Mouse (Mus musculus) kidney, postnatal 0 days (tissue): ENCODE data around the gene Lrsam1. TPM values are rescaled to one million over a fixed set of nuclear protein-coding genes. Genes with fewer than 3 reads are reported as not detected.

Experiments used
- ATAC-seq: fragments of 200-750 bp; cut with Nextera tagmentation; replicated peaks from 2 replicates; pipeline ENCODE4 v1.8.0; 2017; ENCODE audit warnings: low read depth, moderate number of reproducible peaks, moderate TSS enrichment, moderate library complexity; ENCODE audit not compliant: low FRiP score
- DNase-seq: peaks from one replicate; pipeline ENCODE4 v3.0.0-alpha.2; 2016; ENCODE audit warnings: low spot score
- H3K27ac ChIP-seq: fragments of 300-500 bp; sonication (generic); 2 replicates; pipeline ENCODE4 v1.5.1; 2014; ENCODE audit warnings: mild to moderate bottlenecking
- H3K27me3 ChIP-seq: fragments of 300-500 bp; sonication (generic); 2 replicates; pipeline ENCODE4 v1.6.1; 2014; ENCODE audit warnings: low read length, mixed read lengths; ENCODE audit not compliant: insufficient read depth
- H3K36me3 ChIP-seq: fragments of 300-500 bp; sonication (generic); 2 replicates; pipeline ENCODE4 v1.6.1; 2014; ENCODE audit warnings: low read length, mixed read lengths; ENCODE audit not compliant: insufficient read depth
- H3K4me1 ChIP-seq: fragments of 300-500 bp; sonication (generic); replicated peaks from 2 replicates; pipeline ENCODE4 v1.6.1; 2014; ENCODE audit warnings: antibody characterized with exemption, low read length, mixed read lengths; ENCODE audit not compliant: insufficient read depth
- H3K4me2 ChIP-seq: fragments of 300-500 bp; sonication (generic); 2 replicates; pipeline ENCODE4 v1.6.1; 2014; ENCODE audit warnings: mild to moderate bottlenecking, low read length, moderate library complexity, mixed read lengths
- H3K4me3 ChIP-seq: fragments of 300-500 bp; sonication (generic); replicated peaks from 2 replicates; pipeline ENCODE4 v1.5.1; 2014; ENCODE audit warnings: low read depth, low read length
- H3K9ac ChIP-seq: fragments of 300-500 bp; sonication (generic); 2 replicates; pipeline ENCODE4 v1.6.1; 2014; ENCODE audit warnings: low read depth, low read length
- H3K9me3 ChIP-seq: fragments of 300-500 bp; sonication (generic); replicated peaks from 2 replicates; pipeline ENCODE4 v1.6.1; 2016; ENCODE audit warnings: low read length, inconsistent platforms, mixed read lengths
- CTCF ChIP-seq: IDR thresholded peaks from 2 replicates; pipeline ENCODE4 v1.5.1; 2016; ENCODE audit warnings: antibody characterized with exemption, low read depth, mild to moderate bottlenecking, moderate library complexity
- WGBS: fragments of 180-500 bp; shearing (Covaris S2); extraction: QIAGEN DNeasy Blood & Tissue Kit; methylation state at CpG from one replicate; pipeline ENCODE4 v1.1.7; 2014; 5-methylcytosine and 5-hydroxymethylcytosine counted together
- polyA plus RNA-seq: library from polyadenylated mRNA; unstranded; fragments of >200 nt; fragmentation: Nextera tagmentation; extraction: Ambion mirVana; gene quantifications from 2 replicates; pipeline ENCODE4 v1.2.1, GENCODE M21; 2015

Lrsam1 gene
- polyA plus RNA-seq, 1 experiment from 2014 or later, result 9.0 TPM

DNA sequence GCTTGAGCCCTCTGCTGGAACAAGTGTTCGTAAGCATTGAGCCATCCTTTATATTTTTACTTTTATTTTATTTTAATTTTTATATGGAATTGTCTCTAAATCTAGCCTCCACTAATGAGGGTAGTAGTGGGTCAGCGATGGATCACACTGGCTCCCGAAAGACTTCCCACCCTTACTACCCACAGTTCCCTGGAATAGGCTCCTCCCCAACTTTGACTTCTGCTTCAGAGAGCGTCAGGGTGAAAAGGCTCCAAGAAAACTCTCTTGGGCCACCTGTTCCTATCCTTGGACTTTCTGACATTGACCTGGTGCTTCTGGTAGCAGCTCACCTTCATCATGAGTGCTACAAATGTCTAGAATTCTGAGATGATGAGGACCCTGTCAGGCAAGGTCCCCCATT lies 21.3 kb upstream of the Lrsam1 start:
- peak overlapping the region; percentile 13; the same call in 1 of the 2 replicates for H3K27ac ChIP-seq

DNA sequence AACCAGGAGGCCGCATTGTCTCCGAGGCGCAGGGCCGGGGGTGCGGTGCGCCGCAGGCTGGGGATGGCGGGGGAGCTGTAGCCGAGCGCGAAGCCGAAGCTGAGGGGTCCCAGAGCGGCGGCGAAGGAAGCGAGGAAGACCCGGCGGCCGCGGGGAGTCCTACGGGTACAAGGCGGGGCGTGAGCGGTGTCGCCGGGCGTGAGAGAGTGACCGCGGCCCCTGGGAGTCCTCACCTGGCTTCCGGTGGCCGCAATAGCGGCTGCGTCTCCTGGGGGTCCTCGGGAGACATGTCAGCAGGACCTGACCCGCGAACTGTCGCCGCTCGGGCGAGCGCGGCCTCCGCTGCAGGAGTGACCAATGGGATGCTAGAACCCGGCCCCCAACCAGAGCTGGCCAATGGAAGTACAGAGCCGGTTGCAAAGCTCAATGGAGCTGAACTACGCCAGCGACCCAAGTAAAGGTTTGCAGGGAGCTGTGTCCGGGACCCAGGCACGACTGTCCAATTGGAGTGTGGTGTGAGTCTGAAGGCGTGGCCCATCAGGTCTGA lies 20.4 kb upstream of the Lrsam1 start, which contains the start of gene Slc2a8:
Slc2a8 (minus strand) TSS at position 359 of the 547 bp plus-strand sequence.
- DNase-seq (peak; percentile 98), ATAC-seq (peak; percentile 97)
- Histone ChIP-seq H3K27me3 (no peaks in the 10 kb centered on the region), H3K4me1 (peaks cover 9% of the 10 kb centered on the region; the same call in 1 of the 2 replicates), H3K4me2 (peak within 1 kb of the TSS; percentile 83), H3K36me3 (no peaks in the 10 kb centered on the region), H3K4me3 (peak within 1 kb of the TSS; percentile 67), H3K27ac (peak within 1 kb of the TSS; percentile 72), H3K9ac (peak within 1 kb of the TSS; percentile 69), H3K9me3 (no peaks in the 10 kb centered on the region)
- under 1% methylated on average over 46 of the region's 50 CpGs for whole genome bisulfite sequencing
- no peak for TF ChIP-seq CTCF

More for the DNA sequence above, 21.3 kb upstream of the Lrsam1 start:
- no peak for TF ChIP-seq CTCF
- Histone ChIP-seq H3K4me1 (peaks cover 9% of the 10 kb centered on the region; the same call in 1 of the 2 replicates), H3K4me3 (peak overlapping the region; percentile 67), H3K27me3 (no peaks in the 10 kb centered on the region), H3K9me3 (no peaks in the 10 kb centered on the region), H3K4me2 (peak overlapping the region; percentile 83), H3K9ac (no peak overlapping the region), H3K36me3 (no peaks in the 10 kb centered on the region)
- DNase-seq, result peak; percentile 53
- ATAC-seq, result no peak
- 4% methylated on average over 4 of the region's 4 CpGs for WGBS

DNA sequence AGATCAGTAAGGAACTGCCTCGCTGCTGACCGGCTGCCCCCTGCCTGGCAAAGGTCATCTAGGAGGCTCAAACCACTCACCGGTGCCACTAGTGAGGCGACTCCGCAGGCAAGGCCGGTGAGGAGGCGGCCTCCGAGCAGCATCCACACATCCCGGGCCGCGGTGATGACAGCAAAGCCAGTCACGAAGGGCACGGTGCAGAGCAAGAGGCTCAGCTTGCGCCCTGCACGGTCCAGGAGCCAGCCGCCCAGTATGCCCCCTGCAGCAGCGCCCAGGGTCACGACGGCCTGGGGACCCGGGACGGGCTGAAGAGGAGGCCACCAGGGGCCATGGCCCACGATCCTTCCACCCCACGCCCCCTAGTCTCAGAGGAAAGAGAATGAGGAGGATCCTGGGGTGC lies 19.9 kb upstream of the Lrsam1 start:
- H3K4me2 ChIP-seq, result peak overlapping the region; percentile 83
- H3K4me3 ChIP-seq, result peak overlapping the region; percentile 67
- DNase-seq, result no peak
- WGBS, result under 1% methylated on average over 23 of the region's 23 CpGs
- H3K27me3 ChIP-seq, result no peaks in the 10 kb centered on the region
- H3K4me1 ChIP-seq, result peaks cover 9% of the 10 kb centered on the region; the same call in 1 of the 2 replicates
- H3K9ac ChIP-seq, result peak overlapping the region; percentile 69
- no peak for TF ChIP-seq CTCF
- H3K27ac ChIP-seq, result peak overlapping the region; percentile 72; the same call in 1 of the 2 replicates
- H3K36me3 ChIP-seq, result no peaks in the 10 kb centered on the region
- ATAC-seq, result peak; percentile 35; the same call in 1 of the 2 replicates
- H3K9me3 ChIP-seq, result no peaks in the 10 kb centered on the region

DNA sequence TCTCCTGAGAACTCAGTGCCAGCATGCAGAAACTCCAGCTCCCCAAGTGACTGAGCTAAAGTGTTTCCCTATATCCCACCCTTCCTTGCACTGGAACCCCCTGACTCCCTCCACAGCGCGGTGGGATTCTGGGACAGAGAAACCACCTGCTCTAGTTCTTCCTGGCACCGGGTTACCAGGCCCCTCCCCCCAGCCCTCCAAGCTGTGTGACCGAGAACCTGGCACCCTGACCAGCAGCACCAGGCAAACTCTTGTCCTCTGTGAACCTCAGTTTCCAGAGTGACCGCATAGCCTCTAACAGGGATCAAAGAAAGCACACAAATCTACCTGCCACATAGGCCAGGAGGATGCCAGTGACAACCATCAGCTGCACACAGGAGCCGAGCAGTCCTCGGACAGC lies 18.3 kb upstream of the Lrsam1 start:
- Histone ChIP-seq H3K4me3 (no peak overlapping the region), H3K27ac (no peak overlapping the region), H3K9me3 (no peaks in the 10 kb centered on the region), H3K4me1 (peaks cover 9% of the 10 kb centered on the region; the same call in 1 of the 2 replicates), H3K4me2 (no peak overlapping the region), H3K27me3 (no peaks in the 10 kb centered on the region), H3K36me3 (peaks cover 10% of the 10 kb centered on the region; the same call in 1 of the 2 replicates), H3K9ac (no peak overlapping the region)
- WGBS, result 82% methylated on average over 7 of the region's 7 CpGs
- no peak for ATAC-seq
- DNase-seq, result no peak
- TF ChIP-seq CTCF, result no peak

GRCm38 (mm10) chr2:32978675-32979074 lies 17.3 kb upstream of the Lrsam1 start:
- Histone ChIP-seq H3K27ac (no peak overlapping the region), H3K9ac (no peak overlapping the region), H3K4me3 (no peak overlapping the region), H3K36me3 (peaks cover 15% of the 10 kb centered on the region; the same call in 1 of the 2 replicates), H3K27me3 (no peaks in the 10 kb centered on the region), H3K4me1 (peaks cover 9% of the 10 kb centered on the region; the same call in 1 of the 2 replicates), H3K4me2 (no peak overlapping the region), H3K9me3 (no peaks in the 10 kb centered on the region)
- DNase-seq (no peak), ATAC-seq (no peak)
- WGBS, result 80% methylated on average over 3 of the region's 3 CpGs
- TF ChIP-seq CTCF, result no peak

- TF ChIP-seq CTCF, result no peak
- H3K36me3 ChIP-seq, result peaks cover 15% of the 10 kb centered on the region; the same call in 1 of the 2 replicates
- H3K4me2 ChIP-seq, result no peak overlapping the region
- no peak for DNase-seq
- WGBS, result 81% methylated on average over 5 of the region's 5 CpGs
- no peak overlapping the region for H3K4me3 ChIP-seq
- peaks cover 4% of the 10 kb centered on the region; the same call in 1 of the 2 replicates for H3K4me1 ChIP-seq
- no peak for ATAC-seq
- no peaks in the 10 kb centered on the region for H3K27me3 ChIP-seq
- H3K9ac ChIP-seq, result no peak overlapping the region
- H3K27ac ChIP-seq, result no peak overlapping the region
- H3K9me3 ChIP-seq, result no peaks in the 10 kb centered on the region
Observed at GRCm38 (mm10) chr2:32977114-32977513, 15.7 kb upstream of the Lrsam1 start.

GRCm38 (mm10) chr2:32974216-32974615 lies 12.8 kb upstream of the Lrsam1 start:
- no peak overlapping the region for H3K4me3 ChIP-seq
- peaks cover 15% of the 10 kb centered on the region; the same call in 1 of the 2 replicates for H3K36me3 ChIP-seq
- no peaks in the 10 kb centered on the region for H3K9me3 ChIP-seq
- no peaks in the 10 kb centered on the region for H3K27me3 ChIP-seq
- H3K4me1 ChIP-seq, result no peaks in the 10 kb centered on the region
- DNase-seq (no peak), ATAC-seq (no peak)
- H3K4me2 ChIP-seq, result no peak overlapping the region
- no peak overlapping the region for H3K27ac ChIP-seq
- no peak overlapping the region for H3K9ac ChIP-seq
- WGBS, result 93% methylated on average over 8 of the region's 8 CpGs
- no peak for TF ChIP-seq CTCF
